Mouse (Mus musculus): ENCODE data around the gene Rai14. TPM values are rescaled to one million over a fixed set of nuclear protein-coding genes. Genes with fewer than 3 reads are reported as not detected.

Rai14 gene
- 2.2 and 3.2 TPM in 2 replicates for polyA plus RNA-seq (2012; rRNA removed)

DNA sequence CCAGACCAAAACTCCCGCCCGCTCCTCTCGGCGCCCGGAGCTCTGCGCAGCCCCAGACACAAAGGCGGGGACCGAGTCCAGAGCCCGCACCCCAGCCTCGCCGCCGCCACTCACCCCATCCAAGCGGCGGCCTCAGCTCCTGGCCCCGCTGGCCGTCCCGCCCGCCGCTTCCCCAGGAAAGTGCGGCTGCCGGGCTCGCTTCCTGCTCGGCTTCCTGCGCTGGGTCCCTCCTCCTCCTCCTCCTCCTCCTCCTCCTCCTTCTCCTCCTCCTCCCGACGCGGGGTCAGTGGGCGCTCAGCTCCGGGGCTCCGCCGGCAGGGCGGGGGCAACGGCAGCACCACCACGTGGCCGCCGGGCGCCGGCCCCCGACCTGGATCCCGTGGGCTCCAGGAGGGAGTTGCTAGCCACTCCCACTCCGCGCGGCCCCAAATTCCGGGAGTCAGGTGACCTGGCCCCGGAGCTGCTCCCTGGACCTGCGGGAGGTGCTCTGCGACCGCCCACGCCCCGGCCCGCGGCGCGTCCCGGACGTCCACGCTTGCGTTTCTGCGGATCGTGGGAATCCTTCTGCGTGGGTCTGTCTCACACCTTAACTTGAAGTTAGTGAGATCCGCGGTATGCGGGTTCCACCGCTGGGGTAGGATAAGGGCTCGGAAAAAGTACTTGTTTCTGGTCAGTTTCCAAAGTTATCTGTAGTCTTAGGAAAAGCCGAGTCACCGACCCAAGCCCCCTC lies at the start of gene Rai14:
Gene Rai14 (minus strand): TSS at position 216 of the 730 bp plus-strand sequence.
- DNase-seq (ENCODE audit: low read depth): no peak

DNA sequence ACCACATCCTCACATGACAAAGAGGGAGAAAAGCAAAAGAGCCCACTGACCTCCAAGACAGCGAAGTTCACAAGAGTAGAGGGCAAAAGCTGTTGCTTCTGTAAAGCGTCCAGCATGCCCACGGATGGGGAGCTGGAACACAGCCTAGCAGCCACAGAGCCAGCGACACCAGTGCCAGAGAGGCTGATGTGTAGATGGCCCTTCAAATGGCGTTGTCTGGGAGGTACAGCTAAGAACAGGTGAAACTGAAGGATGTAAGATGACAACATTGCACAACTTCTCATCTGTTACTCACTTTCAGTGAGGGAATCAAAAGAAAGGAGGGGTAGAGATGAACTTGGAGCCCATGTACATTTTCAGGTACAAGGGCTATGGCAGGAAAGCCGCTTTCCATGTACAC lies 47.0 kb upstream of the Rai14 start:
- no peak for DNase-seq (ENCODE audit: low read depth)

GRCm38 (mm10) chr15:10760006-10760405 lies 45.6 kb upstream of the Rai14 start:
- no peak for DNase-seq (ENCODE audit: low read depth)

- DNase-seq (ENCODE audit: low read depth): no peak
These were observed 45.0 kb upstream of the Rai14 start for GRCm38 (mm10) chr15:10759440-10759839.

- DNase-seq (ENCODE audit: low read depth): no peak
These were observed 44.4 kb upstream of the Rai14 start for GRCm38 (mm10) chr15:10758808-10759207.

DNA sequence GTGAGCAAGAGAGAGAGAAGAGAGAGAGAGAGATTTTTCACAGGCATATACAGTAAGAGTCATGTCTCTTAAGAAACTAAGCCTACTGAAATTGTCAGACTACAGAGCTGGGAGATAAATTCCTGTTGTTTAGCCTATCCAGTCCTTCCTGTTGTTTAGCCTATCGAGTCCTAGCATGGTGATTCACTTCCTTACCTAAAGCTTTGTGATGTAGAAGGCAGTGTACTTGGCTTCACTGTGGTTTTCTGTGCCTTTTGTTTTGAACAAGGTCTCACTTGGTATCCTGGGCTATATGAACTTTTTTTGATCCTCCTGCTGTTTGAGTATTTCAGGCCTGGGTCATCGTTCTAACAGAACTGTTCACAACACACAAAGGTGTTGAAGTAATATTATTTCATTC lies 36.7 kb upstream of the Rai14 start:
- no peak for DNase-seq (ENCODE audit: low read depth)

DNA sequence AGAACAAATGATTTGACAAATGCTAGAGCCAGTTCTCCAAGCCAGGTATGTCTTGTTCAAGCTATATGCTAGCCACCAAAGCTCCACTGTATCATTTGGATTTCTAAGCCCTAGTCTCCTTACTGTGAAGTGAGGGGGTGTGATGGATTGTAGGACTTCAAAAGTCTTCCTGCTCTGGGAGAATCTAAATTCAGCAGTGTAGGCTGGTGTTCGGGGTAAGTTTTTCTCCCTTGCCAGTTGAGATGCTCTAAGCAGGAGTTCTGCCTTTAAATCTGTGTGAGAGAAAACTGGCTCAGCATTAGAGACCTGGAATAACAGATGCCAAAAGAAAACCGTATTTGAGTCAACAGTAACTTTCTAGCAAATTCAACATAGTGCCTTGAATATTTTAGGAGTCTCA lies 35.9 kb upstream of the Rai14 start:
- DNase-seq (ENCODE audit: low read depth): no peak

DNA sequence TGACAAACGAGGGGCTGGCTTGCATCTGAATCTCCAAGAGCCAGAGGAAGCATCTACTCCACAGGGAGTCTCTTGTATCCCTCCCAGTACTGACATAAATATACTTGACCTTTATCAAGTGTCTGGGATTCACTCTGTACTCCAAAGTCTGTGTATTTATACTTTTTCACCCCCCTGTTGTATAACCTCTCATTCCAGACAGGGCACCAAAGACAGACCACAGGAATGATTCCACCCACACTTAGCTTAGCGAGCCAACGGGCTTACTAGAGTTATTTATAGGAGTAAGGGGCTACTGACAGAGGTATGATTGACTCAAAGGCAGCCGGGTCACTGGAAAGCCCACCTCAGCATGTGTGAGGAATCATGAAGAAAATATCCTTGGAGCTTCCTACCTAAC lies 35.3 kb upstream of the Rai14 start:
- DNase-seq (ENCODE audit: low read depth): no peak

DNA sequence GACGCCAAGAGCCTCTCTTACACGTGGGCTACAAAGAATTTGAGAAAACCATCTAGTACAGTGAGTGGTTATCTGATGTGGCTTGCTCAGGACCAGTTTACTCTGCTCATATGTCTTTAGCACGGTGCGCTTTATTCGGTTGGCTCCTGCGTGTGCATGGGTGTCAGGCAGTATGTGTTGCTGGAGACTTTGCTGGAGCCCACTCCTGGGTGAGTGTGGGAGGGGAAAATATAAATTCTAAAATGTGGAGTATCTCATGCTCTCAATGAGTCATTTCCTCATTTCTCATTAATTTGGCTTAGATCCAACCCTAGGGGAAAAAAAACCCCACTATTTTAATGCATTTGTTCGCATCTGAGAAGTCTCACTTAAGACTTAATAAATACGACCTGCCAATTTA lies 33.2 kb upstream of the Rai14 start:
- DNase-seq (ENCODE audit: low read depth): no peak

- no peak for DNase-seq (ENCODE audit: low read depth)
These were observed 32.8 kb upstream of the Rai14 start for GRCm38 (mm10) chr15:10747226-10747625.

GRCm38 (mm10) chr15:10746303-10747051 lies 32.1 kb upstream of the Rai14 start:
- no peak for DNase-seq (ENCODE audit: low read depth)

- no peak for DNase-seq (ENCODE audit: low read depth)
These were observed 28.0 kb upstream of the Rai14 start for GRCm38 (mm10) chr15:10742441-10742840.

GRCm38 (mm10) chr15:10739279-10739678 lies 24.9 kb upstream of the Rai14 start:
- no peak for DNase-seq (ENCODE audit: low read depth)

DNA sequence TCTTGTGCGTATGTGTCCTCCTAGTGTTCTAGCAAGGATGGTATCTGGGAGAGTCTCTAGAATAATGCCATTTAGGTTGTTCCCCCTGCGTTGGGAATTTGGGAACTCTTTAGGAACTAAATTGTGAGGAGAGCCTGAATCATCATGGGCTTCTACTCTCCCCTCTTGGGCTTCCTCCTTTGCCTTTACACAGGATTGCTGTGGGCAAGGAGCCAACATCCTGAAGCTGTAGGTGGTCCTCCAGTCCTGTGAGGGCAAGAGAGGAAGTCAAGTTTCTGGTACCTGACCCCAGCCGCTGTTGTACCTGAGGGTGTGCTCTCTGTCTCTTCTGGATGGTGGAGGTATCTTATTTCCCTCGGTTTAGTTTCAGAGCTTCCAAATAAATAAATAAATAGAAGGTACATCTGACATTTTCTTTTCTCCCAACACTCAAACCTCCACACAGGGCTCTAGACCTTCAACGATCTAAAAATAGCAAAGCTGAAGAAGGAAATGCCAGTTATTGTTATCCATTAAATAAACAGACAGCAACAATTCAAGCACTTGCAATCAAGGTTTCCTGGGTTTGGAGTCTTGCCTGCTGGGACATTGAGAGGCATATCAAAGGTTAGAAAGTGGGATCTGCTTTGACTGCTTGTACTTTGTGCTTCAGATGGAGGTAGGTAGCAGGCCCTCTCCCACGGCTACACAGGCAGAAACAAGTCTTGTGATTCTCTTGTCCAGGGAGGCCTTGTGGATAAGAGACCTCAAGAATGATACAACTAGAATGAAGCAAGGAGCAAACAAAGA lies 24.1 kb upstream of the Rai14 start:
- DNase-seq (ENCODE audit: low read depth): no peak

DNA sequence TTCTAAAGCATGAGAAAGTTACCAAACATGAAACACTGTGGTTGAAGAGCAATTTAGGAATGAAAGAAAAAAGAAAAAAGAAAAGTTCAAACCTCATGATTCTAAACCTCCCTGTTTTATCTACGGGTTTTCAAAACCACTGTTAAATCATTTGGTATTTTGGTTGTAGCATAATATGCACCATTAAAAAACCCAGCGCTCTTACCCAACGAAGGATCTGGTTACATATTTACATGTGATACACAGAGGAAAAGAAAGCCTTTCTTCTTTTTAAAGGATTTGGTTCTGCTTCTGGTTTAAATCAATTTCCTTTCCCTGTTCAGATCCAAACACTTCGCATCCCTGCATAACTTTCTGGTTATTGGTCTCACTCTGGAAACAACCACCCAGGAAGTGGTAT lies 21.5 kb upstream of the Rai14 start:
- no peak for DNase-seq (ENCODE audit: low read depth)

GRCm38 (mm10) chr15:10735216-10735615 lies 20.8 kb upstream of the Rai14 start:
- DNase-seq (ENCODE audit: low read depth): no peak

- DNase-seq (ENCODE audit: low read depth): no peak
These were observed 17.0 kb upstream of the Rai14 start for GRCm38 (mm10) chr15:10731398-10731797.

GRCm38 (mm10) chr15:10726272-10726671 lies 11.8 kb upstream of the Rai14 start:
- no peak for DNase-seq (ENCODE audit: low read depth)

GRCm38 (mm10) chr15:10724857-10725256 lies 10.4 kb upstream of the Rai14 start:
- no peak for DNase-seq (ENCODE audit: low read depth)

GRCm38 (mm10) chr15:10723507-10723906 lies 9.1 kb upstream of the Rai14 start:
- DNase-seq (ENCODE audit: low read depth): no peak

DNA sequence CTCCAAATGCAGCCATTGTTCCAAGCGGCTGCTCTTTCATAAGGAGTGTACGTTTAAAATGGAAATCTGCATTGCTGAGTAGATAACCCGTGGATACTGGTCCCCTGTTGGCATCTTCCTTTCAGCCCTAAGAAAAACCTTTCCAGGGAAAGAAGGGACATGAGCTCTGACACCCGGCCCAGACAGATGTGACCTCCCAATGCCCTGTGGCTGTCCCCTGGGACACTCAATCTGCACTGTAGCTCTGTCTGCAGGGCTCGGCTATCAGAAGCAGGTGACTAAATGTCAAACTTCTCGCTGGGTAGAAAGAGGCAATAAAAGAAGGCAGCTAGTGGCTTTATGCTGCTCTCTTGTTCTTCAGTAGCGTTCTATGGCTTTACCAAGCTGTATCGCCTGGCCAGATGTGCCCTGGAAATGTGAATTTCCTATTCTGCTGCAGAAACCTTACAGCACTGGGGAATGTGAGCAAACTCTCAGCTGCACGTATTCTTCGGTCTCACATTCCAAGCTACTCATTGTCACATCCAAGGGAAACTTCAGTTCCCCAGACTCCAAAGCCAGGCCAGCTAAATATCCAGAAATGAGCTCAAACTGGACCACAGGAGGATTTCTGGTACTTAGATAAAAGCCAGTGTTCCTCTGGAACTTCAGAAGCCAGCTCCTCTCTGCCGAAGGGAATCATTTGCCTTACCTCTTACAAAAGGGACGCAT lies 8.4 kb upstream of the Rai14 start:
- no peak for DNase-seq (ENCODE audit: low read depth)

GRCm38 (mm10) chr15:10721259-10721781 lies 6.9 kb upstream of the Rai14 start:
- DNase-seq (ENCODE audit: low read depth): no peak
